Mouse (Mus musculus): Measurements from ENCODE around the gene Alad.

DNA sequence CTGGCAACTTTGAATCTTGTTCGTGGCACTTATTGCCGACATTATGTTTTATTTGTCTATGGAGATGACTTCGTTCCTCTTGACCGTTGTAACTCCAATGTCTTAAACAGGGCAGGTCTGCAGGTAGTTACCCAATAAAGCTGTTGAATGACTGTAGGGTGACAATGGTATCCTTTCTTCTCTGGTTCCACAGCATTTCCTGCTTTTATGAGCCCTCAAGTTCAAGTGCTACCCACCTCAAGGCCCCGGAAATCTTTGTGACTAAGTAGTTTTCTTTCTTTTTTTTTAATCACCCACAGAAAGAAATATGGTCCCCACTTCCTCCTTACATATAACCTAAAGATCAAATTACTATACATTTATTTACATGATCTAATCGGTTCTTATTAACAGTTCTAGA, 43.9 kb downstream of the Alad start:
- no peak for TF ChIP-seq POLR2A (IDR thresholded peaks at IDR 0.05; ENCODE audit: borderline replicate concordance, low read depth, low read length)
- no peak for TF ChIP-seq CTCF (IDR thresholded peaks at IDR 0.05; ENCODE audit: low read depth, low read length)

Measured in bone marrow macrophage, adult 2 months (primary cell).